Mouse (Mus musculus): ENCODE measurements around the gene Mrps14. TPM values are rescaled to one million over a fixed set of nuclear protein-coding genes. Genes with fewer than 3 reads are reported as not detected.

Mrps14 gene
- total RNA-seq, 2 experiments from 2014 or later = 64.7 to 88.5 TPM

DNA sequence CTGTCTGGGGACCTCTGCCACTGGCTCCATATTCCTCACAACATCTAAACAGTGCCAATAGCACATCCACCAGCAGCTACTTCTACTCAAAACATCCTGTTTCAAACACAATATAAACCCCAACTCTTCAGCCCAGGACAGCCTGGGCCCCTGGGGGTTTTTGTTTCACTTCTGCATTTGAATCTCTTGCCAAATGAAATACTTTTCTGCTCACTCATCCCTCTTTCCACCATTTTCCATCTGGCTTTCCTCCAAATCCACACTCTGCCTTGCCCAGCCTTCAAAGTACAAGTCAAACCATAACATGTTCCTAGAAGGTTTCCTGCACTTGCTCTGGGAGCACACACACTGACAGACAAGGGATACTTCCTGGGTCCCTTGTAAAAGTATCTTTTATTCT, 38.9 kb downstream of the Mrps14 start:
- intact Hi-C loops (cut with DNase I) = loop anchor here (5.0 kb wide), 1 partner anchor 143 kb away; no protein-coding TSS in a partner anchor
- no peak overlapping the region for H3K4me3 ChIP-seq
- peak overlapping the region; percentile 3; the same call in 1 of the 2 replicates for H3K27ac ChIP-seq
- no peak for DNase-seq
- no peak for TF ChIP-seq CTCF (IDR thresholded peaks at IDR 0.05)

DNA sequence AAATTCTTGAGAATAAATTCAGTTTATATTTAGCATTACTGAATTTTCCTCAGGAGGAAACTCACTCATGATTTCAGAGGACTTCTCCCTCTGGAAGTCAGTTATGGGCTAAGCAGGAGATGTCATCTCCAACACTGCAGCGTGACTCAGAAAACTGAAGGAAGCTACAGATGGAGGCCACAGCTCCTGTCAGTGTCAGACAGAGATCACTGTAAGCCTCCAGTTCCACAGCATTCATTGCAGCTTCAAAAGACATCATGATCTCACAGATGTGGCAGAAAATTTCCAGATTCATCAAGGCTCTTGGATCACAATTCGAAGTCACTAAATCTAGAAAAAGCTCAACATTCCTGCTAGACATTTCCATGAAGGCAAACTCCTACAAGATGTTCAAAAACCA, 43.0 kb downstream of the Mrps14 start:
- intact Hi-C loops (cut with DNase I) = no loop called here
- no peak for DNase-seq
- no peak overlapping the region for H3K27ac ChIP-seq
- H3K4me3 ChIP-seq = no peak overlapping the region
- no peak for TF ChIP-seq CTCF (IDR thresholded peaks at IDR 0.05)

DNA sequence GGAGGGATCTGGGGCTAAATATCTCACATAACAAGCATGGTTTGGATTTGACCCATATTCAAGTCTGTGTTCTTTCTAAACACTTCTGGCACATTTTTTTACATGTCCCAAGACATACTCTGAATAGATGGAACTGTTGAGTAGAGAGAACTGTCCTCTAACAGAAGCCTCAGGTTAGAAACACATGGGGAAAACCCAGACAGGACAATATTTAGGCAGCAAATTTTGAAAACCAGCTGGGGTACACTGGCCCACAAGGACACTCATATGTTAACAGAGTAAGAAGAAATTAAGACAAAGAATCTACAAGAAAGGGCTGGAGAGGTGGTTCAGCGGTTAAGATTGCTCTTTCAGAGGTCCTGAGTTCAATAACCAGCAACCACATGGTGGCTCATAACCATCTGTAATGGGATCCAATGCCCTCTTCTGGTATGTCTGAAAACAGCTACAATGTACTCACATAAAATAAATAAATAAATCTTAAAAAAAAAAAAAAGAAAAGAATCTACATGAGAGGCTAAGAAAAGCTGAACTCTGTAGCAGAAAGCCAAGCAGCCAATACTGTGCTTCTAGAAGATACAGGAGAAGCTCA, 43.9 kb downstream of the Mrps14 start:
- no peak for TF ChIP-seq CTCF (IDR thresholded peaks at IDR 0.05)
- Histone ChIP-seq H3K4me3 (no peak overlapping the region), H3K27ac (no peak overlapping the region)
- intact Hi-C loops (cut with DNase I) = no loop called here
- DNase-seq = no peak

DNA sequence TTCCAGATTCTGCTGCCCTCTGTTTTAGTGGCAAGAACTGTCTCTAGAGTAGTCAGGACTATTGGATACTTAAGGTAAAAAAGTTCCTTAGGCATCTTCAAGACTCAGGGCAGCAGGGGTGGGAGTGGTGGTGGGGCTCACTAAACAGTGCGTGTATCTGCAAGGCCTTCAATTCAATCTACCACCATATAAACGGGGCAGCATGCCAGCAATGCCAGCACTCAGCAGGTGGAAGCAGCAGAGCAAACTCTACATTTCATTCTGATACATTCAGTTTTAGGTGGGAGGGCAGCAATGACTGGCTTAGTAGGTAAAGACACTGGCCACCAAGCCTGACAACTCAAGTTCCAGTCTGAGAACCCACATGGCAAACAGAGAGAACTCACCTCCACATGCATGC, 45.1 kb downstream of the Mrps14 start:
- intact Hi-C loops (cut with DNase I) = no loop called here
- TF ChIP-seq CTCF (IDR thresholded peaks at IDR 0.05) = no peak

DNA sequence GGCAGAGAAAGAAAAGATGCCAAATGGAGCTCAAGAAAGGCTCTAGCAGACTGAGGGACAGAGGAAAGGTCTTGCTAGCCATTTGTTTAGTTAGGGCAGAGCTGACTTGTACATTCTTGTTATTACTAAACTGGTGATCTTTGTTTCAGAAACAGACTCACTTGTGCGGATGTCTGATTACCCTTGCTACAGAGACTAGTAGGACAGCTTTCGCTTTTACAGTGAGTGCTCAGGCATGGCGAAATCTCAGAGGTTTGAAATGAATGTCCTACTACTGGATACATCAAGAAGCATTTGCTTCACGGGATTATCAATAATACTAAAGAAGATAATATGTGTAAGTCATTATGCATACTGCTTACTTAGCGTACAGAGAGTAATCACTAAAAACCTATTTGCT, 49.7 kb downstream of the Mrps14 start:
- Histone ChIP-seq H3K27ac (no peak overlapping the region), H3K4me3 (no peak overlapping the region)
- no peak for TF ChIP-seq CTCF (IDR thresholded peaks at IDR 0.05)
- no peak for DNase-seq
- intact Hi-C loops (cut with DNase I) = no loop called here

More for the DNA sequence above, 45.1 kb downstream of the Mrps14 start:
- H3K4me3 ChIP-seq = no peak overlapping the region
- H3K27ac ChIP-seq = no peak overlapping the region
- DNase-seq = no peak

DNA sequence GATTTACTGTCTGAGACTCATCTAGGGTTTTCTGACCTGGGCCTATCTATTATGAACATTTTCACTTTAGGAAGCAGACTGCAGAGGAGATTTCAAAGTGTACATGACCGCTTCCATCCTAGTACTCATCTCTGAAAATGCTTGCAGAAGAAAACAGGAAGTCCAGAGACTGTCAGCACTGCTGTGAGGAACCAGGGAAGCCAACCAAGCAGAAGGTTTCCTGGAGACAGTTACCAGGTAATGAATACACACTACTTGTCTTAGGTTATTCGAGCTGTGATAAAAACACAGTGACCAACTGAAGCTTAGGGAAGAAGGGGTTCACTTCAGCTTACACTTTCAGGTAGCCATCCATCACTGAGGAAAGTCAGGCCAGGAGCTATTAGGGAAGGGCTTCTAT, 50.9 kb downstream of the Mrps14 start:
- Histone ChIP-seq H3K27ac (no peak overlapping the region), H3K4me3 (no peak overlapping the region)
- intact Hi-C loops (cut with DNase I) = no loop called here
- TF ChIP-seq CTCF (IDR thresholded peaks at IDR 0.05) = no peak
- no peak for DNase-seq

DNA sequence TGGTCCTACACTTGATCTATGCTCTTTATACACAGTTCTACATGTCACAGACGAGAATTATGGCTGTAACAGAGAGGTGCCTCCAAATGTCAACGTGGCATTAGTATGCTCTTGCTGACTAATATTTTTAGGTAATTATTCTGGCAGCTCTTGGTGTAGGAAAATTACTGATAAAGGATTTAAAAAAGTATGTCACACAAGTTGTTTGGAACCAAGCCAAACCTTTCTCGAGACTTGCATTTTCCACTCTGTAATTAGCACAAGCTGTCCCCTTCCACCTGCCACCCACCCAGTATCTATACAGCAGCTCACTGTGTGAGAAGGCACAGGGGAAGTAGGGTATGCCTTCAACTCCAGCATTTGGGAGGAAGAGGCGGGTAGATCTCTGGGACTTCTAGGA, 51.8 kb downstream of the Mrps14 start:
- no peak overlapping the region for H3K27ac ChIP-seq
- no peak overlapping the region for H3K4me3 ChIP-seq
- DNase-seq = no peak
- TF ChIP-seq CTCF (IDR thresholded peaks at IDR 0.05) = no peak
- intact Hi-C loops (cut with DNase I) = no loop called here

DNA sequence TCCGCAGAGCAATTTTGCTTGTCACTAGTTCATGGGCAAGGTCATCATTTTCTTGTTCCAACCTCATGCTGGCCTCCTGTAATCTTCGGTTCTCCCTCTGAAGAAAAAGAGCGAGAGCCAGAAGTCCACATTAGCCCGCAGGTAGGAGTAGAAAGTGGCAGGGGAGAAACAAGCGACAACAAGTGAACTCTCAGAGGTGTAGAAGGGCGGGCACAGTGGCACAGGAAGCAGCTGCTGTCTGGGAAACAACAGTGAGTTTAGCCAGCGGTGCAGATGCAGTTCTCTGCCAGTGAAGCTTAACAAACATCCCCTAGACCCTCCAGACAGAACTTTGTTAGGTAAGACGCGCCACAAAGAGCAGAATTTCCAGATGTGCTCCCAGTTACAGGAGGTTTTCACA, 52.5 kb downstream of the Mrps14 start:
- Histone ChIP-seq H3K4me3 (no peak overlapping the region), H3K27ac (no peak overlapping the region)
- TF ChIP-seq CTCF (IDR thresholded peaks at IDR 0.05) = no peak
- DNase-seq = no peak
- intact Hi-C loops (cut with DNase I) = no loop called here

DNA sequence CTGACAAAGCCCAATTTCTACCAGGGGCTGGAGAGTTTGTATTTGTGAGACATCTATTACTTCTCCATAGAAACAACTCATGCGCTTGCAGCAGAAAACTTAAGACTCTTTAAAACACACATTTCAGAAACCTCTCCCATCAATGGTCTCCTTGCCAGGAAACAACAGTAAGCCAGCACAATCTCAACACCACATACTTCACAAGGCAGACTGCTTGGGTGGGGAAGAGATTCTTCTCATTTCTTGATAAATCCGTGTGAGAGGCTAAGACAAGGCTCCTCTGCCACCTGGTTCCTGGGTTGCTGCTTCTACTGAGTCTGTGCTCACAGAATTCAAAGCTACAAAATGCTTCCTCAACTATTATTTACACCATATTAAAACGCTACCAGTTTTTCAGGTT, 54.8 kb downstream of the Mrps14 start:
- DNase-seq = no peak
- intact Hi-C loops (cut with DNase I) = no loop called here
- Histone ChIP-seq H3K4me3 (no peak overlapping the region), H3K27ac (no peak overlapping the region; the same call in 1 of the 2 replicates)
- no peak for TF ChIP-seq CTCF (IDR thresholded peaks at IDR 0.05)

DNA sequence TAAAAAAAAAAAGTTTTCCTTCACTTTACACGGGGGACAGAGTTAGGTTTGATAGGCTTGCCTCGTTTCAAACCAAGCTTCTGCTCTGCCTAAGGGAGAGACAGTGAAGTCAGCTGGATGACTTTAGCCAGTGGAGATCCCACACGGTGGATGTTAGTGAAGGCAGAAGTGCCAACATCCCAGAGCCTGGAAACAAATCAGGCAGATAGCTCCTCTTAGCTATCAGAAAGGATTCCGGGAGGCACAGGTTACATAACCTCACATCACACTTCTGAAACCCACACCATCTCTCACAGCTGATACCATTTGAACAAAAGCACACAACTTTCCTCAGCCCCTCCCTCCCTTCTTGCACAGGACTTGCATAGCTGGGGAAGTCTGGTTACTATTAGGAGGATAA, 55.8 kb downstream of the Mrps14 start:
- H3K4me3 ChIP-seq = no peak overlapping the region
- intact Hi-C loops (cut with DNase I) = no loop called here
- no peak for TF ChIP-seq CTCF (IDR thresholded peaks at IDR 0.05)
- DNase-seq = no peak
- peak overlapping the region; percentile 9; the same call in 1 of the 2 replicates for H3K27ac ChIP-seq

DNA sequence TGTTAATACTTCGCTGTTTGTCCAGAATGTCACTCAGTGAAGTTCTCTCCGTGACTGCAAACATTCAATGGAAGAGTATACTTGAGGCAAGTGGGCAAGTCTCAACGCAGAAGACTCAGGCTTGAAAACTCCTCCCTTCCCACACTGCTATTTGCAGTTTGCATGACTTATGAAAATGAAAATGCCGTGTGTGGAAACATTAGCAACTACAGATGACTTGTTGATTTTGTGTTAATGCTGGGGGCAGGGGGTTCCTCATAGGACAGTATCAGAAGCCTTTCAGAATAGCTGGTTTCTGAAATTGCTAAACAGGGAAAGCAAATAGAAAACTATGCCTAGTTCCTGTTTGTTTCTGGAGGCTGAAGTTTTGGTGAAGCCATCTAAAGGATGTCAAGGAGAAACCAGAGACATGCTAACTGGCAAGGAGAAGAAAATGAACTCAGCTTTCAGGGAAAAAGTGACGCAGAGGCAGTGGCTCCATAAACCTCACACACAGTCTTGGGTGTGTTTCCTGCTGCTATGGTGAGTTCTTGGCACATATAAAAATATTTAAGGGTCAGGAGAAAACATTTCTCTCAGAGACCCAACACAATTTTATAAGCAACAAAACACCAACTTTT, 56.5 kb downstream of the Mrps14 start:
- intact Hi-C loops (cut with DNase I) = no loop called here
- TF ChIP-seq CTCF (IDR thresholded peaks at IDR 0.05) = no peak
- no peak overlapping the region for H3K4me3 ChIP-seq
- no peak for DNase-seq
- H3K27ac ChIP-seq = peak overlapping the region; percentile 9

Other genes with a start within 250 kb of the Mrps14 start
- gene 4930523C07Rik, start 150.8 kb upstream of the Mrps14 start, total RNA-seq (2021) = 1 to 10 TPM; 5.2 to 8.9 TPM
- not detected for gene Tnn, start 41.6 kb upstream of the Mrps14 start, total RNA-seq (2021)
- 10 to 100 TPM; 50.1 to 65.8 TPM for gene Cacybp, start 17.7 kb downstream of the Mrps14 start, total RNA-seq (2021)